Mouse (Mus musculus): ENCODE measurements around the gene Mccc2. TPM values are rescaled to one million over a fixed set of nuclear protein-coding genes. Genes with fewer than 3 reads are reported as not detected.
"Not testable (repeated sequence)": the region's sequence is repeated elsewhere in the genome, so short reads cannot be mapped to it uniquely, and the experiment has no call there.

Mccc2 gene
- total RNA-seq (2018; cell fraction: chromatin; rRNA removed): 10 to 100 TPM in 19 of 26 experiments, 1 to 10 TPM in 7; 1.7 to 27.9 (median 17.8) TPM
- 10 to 100 TPM in 8 of 26 experiments, 1 to 10 TPM in 18; 6.4 to 11.6 (median 9.0) TPM for total RNA-seq (2018; cell fraction: cytosol; rRNA removed)
- total RNA-seq (2018; cell fraction: nucleus; rRNA removed): 10 to 100 TPM in 14 of 26 experiments, 1 to 10 TPM in 12; 2.0 to 19.5 (median 11.2) TPM
- 7.1 to 11.1 TPM (median 9.5 TPM) in 3 replicates for polyA plus RNA-seq (2018)

DNA sequence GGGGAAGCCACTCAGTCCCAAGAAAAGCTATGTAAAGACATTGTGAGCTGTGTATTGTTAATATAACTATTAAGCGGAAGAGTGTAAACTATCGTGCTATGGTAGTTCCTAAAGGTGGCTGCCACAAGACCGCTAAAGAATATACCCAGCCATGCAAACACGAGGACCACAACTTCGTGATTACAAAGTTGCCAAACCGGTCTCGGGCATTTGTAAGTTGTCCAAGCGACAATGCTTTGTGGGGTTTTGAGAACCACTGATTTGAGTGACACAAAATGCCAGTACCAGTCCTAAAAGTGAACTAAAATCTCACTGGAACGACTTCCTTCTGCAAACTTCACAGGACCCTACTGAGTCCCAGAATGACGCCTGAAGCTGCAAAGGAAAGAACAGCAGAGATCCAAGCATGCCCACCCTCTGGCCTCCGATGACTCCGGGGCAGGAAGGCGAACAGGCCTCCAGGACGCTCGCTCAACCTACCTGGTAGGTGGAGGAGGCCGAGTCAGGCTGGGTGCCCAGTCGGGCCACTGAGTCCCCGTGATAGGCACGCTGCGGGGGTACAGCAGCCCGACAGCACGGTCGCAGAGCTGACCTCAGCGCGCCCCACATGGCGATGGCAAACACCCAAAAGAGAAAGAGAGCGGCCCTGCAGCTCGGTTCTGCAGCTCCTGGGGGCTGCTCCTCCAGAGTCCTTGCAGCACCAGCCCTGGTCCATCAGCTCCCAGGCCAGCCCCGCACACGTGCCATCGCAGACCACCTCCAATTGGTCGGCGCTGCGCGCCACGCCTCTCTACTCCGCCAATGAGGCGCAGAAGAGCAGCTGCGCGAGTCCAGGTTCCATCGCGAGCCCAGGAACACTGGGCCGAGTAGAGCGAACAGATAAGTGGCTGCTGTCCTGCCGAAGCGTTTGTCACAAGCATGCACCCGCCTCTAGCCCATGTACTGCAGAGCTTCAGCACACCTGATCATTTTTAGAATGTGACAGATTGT is at the start of gene Mccc2:
Gene Mccc2, minus strand, starts transcription at position 734 of the 990 bp plus-strand sequence.
- Histone ChIP-seq H3K36me3 (ENCODE audit: inconsistent target) (peaks cover 7% of the 10 kb centered on the region; the same call in 1 of the 2 replicates), H3K27ac (no peak within 1 kb of the TSS), H3K79me2 (ENCODE audit: inconsistent target) (no peaks in the 10 kb centered on the region), H3K4me3 (ENCODE audit: inconsistent target) (peak within 1 kb of the TSS; percentile 58)
- WGBS (ENCODE audit: missing documents): 3% methylated on average over 47 of the region's 47 CpGs

DNA sequence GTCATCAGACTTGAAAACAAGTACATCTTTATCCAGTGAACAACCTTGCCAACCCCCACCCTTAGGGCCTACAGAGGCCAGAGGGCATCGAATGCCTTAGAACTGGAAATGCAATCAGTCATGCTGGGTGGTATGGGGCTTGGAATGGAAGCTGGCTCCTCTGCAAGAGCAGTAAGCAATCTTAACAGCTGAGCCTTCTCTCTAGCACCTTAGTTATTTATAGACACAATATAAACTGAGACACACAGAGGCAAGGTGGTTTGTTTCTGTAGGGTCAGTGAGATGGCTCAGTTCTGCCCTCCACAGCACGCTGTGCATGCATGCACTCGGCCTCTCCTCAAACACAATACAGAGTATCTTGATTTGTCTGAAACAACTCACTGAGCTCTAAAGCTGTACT is 48.5 kb upstream of the Mccc2 start:
- H3K79me2 ChIP-seq (ENCODE audit: inconsistent target): no peaks in the 10 kb centered on the region
- peaks cover 80% of the 10 kb centered on the region for H3K36me3 ChIP-seq (ENCODE audit: inconsistent target)
- 95% methylated on average over 3 of the region's 3 CpGs for WGBS (ENCODE audit: missing documents)
- H3K4me3 ChIP-seq (ENCODE audit: inconsistent target): no peak overlapping the region
- no peak overlapping the region for H3K27ac ChIP-seq

DNA sequence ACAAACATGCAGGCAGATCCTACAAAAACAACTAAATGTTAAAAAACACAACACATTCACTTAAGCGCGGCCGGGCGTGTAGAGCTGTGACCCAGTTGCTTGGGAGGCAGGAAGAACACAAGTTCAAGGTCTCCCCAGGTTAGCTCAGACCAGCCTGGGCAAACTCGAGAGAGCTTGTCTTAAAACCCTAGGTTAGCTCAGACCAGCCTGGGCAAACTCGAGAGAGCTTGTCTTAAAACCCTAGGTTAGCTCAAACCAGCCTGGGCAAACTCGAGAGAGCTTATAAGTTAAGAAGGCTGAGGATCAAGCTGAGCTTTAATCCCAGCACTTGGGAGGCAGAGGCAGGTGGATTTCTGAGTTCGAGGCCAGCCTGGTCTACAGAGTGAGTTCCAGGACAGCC is 42.3 kb upstream of the Mccc2 start:
- not testable (repeated sequence) for H3K79me2 ChIP-seq (ENCODE audit: inconsistent target); H3K27ac ChIP-seq; H3K4me3 ChIP-seq (ENCODE audit: inconsistent target)
- peaks cover 94% of the 10 kb centered on the region for H3K36me3 ChIP-seq (ENCODE audit: inconsistent target)
- WGBS (ENCODE audit: missing documents): 91% methylated on average over 8 of the region's 8 CpGs

DNA sequence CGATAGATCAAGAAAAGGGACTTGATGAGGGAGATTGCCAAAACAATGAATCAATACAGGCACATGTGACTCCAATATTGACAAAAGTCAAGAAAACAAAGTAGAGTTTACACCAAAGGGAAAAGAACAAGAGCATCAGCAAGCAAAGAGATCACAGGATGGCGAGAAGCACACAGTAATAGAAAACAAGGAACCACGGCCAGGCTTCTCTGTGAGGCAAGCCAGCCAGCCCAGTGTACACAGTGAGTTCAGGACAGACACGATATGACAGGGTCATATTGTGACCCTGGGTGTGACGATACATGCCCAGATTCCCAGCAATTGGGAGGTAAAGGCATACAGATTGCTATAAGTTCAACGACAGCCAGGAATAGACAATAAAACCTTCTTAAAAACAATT is 10.6 kb upstream of the Mccc2 start:
- H3K36me3 ChIP-seq (ENCODE audit: inconsistent target): peaks cover 90% of the 10 kb centered on the region
- no peak overlapping the region for H3K27ac ChIP-seq
- H3K4me3 ChIP-seq (ENCODE audit: inconsistent target): no peak overlapping the region
- no peaks in the 10 kb centered on the region for H3K79me2 ChIP-seq (ENCODE audit: inconsistent target)
- 97% methylated on average over 6 of the region's 6 CpGs for WGBS (ENCODE audit: missing documents)

DNA sequence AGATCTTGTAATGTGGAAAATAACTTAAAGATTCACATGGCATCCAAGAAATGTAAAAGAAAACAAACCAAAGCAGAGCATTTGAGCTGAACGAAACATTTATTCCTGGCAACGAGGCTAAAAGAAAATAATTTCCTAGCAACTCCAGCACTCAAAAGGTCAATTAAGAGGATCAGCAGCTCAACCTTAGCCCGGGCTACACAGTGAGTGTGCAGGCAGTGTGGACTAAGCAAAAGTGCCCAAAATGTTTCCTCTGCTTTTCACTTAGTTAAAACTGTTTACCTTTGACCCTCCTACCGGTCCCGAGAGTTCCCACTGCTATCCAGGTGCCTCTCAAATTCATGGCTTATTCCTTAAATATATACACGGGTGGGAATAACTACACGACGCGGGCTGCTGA is 1.5 kb upstream of the Mccc2 start:
- no peaks in the 10 kb centered on the region for H3K79me2 ChIP-seq (ENCODE audit: inconsistent target)
- WGBS (ENCODE audit: missing documents): 91% methylated on average over 9 of the region's 9 CpGs
- H3K27ac ChIP-seq: no peak overlapping the region

DNA sequence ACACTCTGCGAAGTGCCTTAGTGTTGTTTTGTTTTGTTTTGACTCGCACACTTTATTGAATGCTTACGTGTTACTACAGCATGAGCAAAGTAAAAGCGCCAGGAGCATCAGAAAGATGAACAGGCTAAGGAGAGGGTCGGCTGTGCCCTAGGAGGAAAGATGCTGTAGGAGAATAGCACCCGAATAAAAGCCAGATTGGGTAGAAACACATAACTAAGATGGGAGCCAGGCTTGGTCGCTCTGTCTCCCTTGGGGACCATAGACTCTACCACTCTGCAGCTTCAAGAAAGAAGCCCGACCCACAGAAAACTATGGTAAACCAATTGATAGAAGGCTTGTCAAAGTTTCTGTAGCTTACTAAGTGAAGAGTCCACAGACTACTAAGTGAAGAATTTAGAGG is 498 bp upstream of the Mccc2 start:
- H3K27ac ChIP-seq: no peak overlapping the region
- 9% methylated on average over 8 of the region's 8 CpGs for WGBS (ENCODE audit: missing documents)
- H3K4me3 ChIP-seq (ENCODE audit: inconsistent target): peak overlapping the region; percentile 58
- H3K36me3 ChIP-seq (ENCODE audit: inconsistent target): peaks cover 12% of the 10 kb centered on the region; the same call in 1 of the 2 replicates
- H3K79me2 ChIP-seq (ENCODE audit: inconsistent target): no peaks in the 10 kb centered on the region

More for the DNA sequence above, 1.5 kb upstream of the Mccc2 start:
- Histone ChIP-seq H3K36me3 (ENCODE audit: inconsistent target) (peaks cover 17% of the 10 kb centered on the region; the same call in 1 of the 2 replicates), H3K4me3 (ENCODE audit: inconsistent target) (no peak overlapping the region)

DNA sequence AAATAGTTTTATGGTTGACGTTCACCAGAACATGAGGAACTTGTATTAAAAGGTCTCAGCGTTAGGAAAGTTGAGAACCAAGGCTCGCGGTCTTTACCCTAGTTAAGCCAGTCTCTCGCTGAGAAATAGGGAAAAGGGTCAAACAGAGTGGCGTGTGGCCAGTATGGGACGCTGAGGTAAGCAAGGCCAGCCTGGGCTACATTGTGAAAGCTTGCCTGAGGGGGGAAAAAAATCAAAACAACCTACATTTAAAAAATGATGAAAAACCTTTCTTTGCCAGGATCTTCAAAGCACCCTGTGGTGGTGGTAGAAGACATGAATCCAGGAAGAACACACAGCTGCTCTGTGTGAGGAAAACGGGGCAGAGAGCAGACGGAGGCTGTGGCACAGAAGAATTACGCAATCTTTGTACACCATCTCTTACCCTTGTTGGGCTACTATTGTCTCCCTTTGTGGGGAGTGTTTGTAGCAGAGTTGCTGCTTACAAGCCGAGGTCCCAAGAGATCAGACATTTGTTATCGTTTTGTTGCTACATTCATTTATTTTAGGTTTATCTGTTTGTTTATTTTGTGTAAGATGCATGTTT is 9.4 kb downstream of the Mccc2 start:
- Histone ChIP-seq H3K36me3 (ENCODE audit: inconsistent target) (no peaks in the 10 kb centered on the region), H3K79me2 (ENCODE audit: inconsistent target) (no peaks in the 10 kb centered on the region), H3K4me3 (ENCODE audit: inconsistent target) (no peak overlapping the region), H3K27ac (no peak overlapping the region)
- 66% methylated on average over 12 of the region's 12 CpGs for WGBS (ENCODE audit: missing documents)

DNA sequence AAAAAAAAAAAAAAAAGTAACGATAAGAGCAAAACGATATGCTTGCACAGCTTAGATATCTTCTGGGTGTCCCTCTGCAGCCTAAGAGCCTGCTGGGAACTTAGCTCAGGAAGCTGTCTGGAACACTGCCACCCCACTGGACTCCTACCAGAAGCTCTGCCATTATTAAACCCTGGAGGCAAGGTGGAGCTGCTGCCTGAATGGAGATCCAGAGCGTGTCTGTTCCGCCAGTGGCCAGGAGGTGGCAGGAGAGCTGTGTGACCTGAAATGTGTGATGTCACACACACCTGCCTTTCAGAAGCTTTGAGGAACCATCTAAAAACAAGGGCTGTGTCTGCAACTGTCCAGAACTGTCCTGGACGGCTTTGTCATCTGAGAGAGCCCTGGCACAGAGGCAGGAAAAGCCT is 13.6 kb downstream of the Mccc2 start:
- Histone ChIP-seq H3K4me3 (ENCODE audit: inconsistent target) (no peak overlapping the region), H3K27ac (no peak overlapping the region), H3K79me2 (ENCODE audit: inconsistent target) (no peaks in the 10 kb centered on the region), H3K36me3 (ENCODE audit: inconsistent target) (no peaks in the 10 kb centered on the region)
- WGBS (ENCODE audit: missing documents): 36% methylated on average over 5 of the region's 5 CpGs

DNA sequence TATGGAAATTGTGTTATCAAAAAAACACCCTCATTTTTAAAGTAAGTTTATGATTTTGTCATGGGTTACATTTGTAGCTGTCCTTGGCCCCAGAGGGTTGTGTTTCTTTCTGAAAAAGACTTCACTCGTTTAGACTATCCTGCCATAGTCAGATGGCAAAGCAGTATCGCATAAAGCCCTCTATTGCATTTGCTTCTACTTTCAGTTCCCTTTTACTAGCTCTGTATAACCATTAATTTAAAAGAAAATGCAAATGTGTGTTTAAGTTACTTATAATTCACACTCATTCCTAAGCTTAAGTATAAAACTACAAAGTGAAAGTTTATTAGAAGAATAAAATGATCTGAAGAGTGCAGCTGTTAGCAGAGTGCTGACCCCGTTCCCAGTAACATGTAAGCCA is 16.4 kb downstream of the Mccc2 start:
- Histone ChIP-seq H3K36me3 (ENCODE audit: inconsistent target) (no peaks in the 10 kb centered on the region), H3K27ac (no peak overlapping the region), H3K4me3 (ENCODE audit: inconsistent target) (no peak overlapping the region), H3K79me2 (ENCODE audit: inconsistent target) (no peaks in the 10 kb centered on the region)
- WGBS (ENCODE audit: missing documents): 50% methylated on average over 3 of the region's 3 CpGs

DNA sequence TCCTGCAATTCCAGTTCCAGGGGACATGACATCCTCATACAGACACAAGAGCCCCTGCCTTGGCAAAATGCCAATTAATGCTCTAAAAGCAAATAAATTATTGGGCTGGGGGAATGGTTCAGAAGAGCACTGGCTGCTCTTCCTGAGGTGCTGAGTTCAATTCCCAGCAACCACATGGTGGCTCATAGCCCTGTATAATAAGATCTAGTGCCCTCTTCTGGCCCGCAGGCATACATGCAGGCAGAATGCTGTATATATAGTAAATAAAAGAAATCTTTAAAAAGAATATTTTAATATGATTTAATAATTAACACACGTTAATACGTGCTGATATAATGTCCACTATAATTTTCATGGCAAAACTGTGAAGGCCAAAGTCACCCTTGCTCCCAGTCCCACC is 17.3 kb downstream of the Mccc2 start:
- Histone ChIP-seq H3K79me2 (ENCODE audit: inconsistent target) (no peaks in the 10 kb centered on the region), H3K36me3 (ENCODE audit: inconsistent target) (no peaks in the 10 kb centered on the region), H3K4me3 (ENCODE audit: inconsistent target) (no peak overlapping the region), H3K27ac (no peak overlapping the region)
- 89% methylated on average over 3 of the region's 3 CpGs for WGBS (ENCODE audit: missing documents)

DNA sequence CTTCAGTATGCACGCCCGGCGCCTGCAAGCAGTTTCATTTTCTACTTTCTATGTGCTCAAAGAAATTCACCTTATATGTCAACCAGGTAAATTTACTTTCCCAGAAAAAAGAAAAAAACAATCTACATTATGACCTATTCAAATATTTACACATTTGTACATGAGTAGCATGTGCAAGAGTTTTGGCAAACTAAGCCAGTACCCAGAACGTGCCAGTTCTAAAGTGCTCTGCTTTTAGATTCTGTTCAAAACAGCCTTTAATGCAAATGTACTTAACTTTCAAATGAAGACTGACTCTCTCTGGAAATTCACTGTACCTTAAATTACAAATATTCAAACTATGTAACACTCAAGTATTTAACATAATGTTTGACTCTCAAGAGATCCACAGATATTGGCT is 25.8 kb downstream of the Mccc2 start:
- 90% methylated on average over 4 of the region's 4 CpGs for WGBS (ENCODE audit: missing documents)
- Histone ChIP-seq H3K4me3 (ENCODE audit: inconsistent target) (no peak overlapping the region), H3K36me3 (ENCODE audit: inconsistent target) (no peaks in the 10 kb centered on the region), H3K79me2 (ENCODE audit: inconsistent target) (no peaks in the 10 kb centered on the region), H3K27ac (no peak overlapping the region)

DNA sequence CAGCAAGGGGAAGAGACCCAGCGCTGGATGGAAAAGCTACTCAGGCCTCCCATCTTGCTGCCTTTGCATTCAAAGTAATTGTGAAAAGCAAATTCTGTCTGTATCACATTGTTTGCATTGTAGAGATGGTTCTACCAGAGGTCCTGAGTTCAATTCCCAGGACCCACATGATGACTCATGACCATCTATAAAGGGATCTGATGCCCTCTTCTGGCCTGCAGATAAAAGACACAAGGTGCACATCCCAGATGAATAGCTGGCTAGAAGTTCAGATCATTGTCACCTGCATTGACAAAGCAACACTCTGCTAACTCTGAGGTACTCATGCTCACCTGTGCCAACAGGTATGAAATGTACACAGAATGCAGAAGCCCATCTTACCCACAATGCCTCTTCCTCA is 32.1 kb downstream of the Mccc2 start:
- Histone ChIP-seq H3K27ac (no peak overlapping the region), H3K4me3 (ENCODE audit: inconsistent target) (no peak overlapping the region), H3K36me3 (ENCODE audit: inconsistent target) (no peaks in the 10 kb centered on the region), H3K79me2 (ENCODE audit: inconsistent target) (no peaks in the 10 kb centered on the region)
- 100% methylated on average over 1 of the region's 1 CpGs for WGBS (ENCODE audit: missing documents)

DNA sequence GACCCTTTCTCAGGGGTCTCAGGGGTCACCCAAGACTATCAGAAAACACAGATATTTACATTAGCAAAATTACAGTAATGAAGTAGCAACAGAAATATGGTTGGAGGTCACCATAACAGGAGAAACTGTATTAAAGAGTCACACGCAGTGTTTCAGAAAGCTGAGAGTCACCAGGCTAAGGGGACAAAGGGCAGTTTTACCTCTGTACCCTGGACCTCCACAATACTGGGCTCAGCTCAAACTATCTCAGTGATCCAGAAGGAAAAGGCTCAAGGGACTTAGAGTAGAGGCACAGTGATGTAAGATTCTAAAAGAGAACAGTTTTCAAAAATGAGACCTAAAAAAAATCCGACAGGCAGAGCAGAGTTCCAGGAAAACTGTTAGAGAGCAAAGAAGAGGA is 36.0 kb downstream of the Mccc2 start:
- Histone ChIP-seq H3K36me3 (ENCODE audit: inconsistent target) (no peaks in the 10 kb centered on the region), H3K79me2 (ENCODE audit: inconsistent target) (no peaks in the 10 kb centered on the region), H3K27ac (no peak overlapping the region), H3K4me3 (ENCODE audit: inconsistent target) (no peak overlapping the region)
- WGBS (ENCODE audit: missing documents): 83% methylated on average over 2 of the region's 2 CpGs

DNA sequence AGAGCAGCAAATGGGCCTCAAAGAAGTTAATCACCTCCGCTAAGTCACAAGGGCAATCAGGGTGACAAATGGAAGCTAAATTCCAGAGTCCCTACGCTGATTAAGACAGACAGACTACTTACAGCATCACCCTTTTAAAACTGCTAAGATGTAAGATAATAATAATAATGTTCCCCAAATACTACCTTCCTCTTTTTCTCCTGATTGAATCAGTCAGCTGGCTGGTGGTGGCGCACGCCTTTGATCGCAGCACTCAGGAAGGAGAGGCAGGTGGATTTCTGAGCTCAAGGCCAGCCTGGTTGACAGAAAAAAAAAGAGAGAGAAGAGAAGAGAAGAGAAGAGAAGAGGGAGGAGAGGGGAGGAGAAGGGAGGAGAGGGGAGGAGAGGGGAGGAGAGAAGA is 45.4 kb downstream of the Mccc2 start:
- 94% methylated on average over 2 of the region's 5 CpGs for WGBS (ENCODE audit: missing documents)
- Histone ChIP-seq H3K4me3 (ENCODE audit: inconsistent target) (no peak overlapping the region), H3K36me3 (ENCODE audit: inconsistent target) (no peaks in the 10 kb centered on the region), H3K27ac (no peak overlapping the region), H3K79me2 (ENCODE audit: inconsistent target) (no peaks in the 10 kb centered on the region)

All from macrophage (primary cell).